Mouse (Mus musculus) macrophage (primary cell): Measurements from ENCODE around the gene Tcf19. TPM values are rescaled to one million over a fixed set of nuclear protein-coding genes. Genes with fewer than 3 reads are reported as not detected.

Source experiments
- H3K27ac ChIP-seq: fragments of 350-480 bp; formaldehyde crosslinking; 2 replicates; pipeline ENCODE4 v1.9.0; 2021
- H3K36me3 ChIP-seq: fragments of 350-480 bp; formaldehyde crosslinking; 2 replicates; pipeline ENCODE4 v1.9.0; 2021; ENCODE audit errors: inconsistent target
- H3K4me3 ChIP-seq: fragments of 350-480 bp; formaldehyde crosslinking; 2 replicates; pipeline ENCODE4 v1.9.0; 2021; ENCODE audit errors: inconsistent target
- H3K79me2 ChIP-seq: fragments of 350-480 bp; formaldehyde crosslinking; 2 replicates; pipeline ENCODE4 v1.9.0; 2021; ENCODE audit errors: inconsistent target
- WGBS: methylation state at CpG from one replicate; pipeline ENCODE4 v1.1.7; 2026; ENCODE audit warnings: inconsistent platforms; ENCODE audit not compliant: missing documents; 5-methylcytosine and 5-hydroxymethylcytosine counted together
- polyA plus RNA-seq: library from polyadenylated mRNA; stranded (reverse); fragments of 250-400 nt; gene quantifications from 3 replicates; pipeline ENCODE4 v1.2.4, GENCODE M21; 2018; ENCODE audit warnings: inconsistent platforms
- total RNA-seq, 78 experiments: library from RNA; depleted of rRNA; stranded (reverse); fragments of 250-400 nt; gene quantifications; 1 replicate in 9 of 78; 2 replicates in 24 of 78; 3 replicates in 43 of 78; 4 replicates in 2 of 78; pipeline ENCODE4 v1.2.4; 2018; ENCODE audit warnings: inconsistent platforms in 56 of 78

The Tcf19 gene
- 1 to 10 TPM in 17 of 26 experiments, under 1 TPM in 5, not detected in 4; 0.43 to 6.3 (median 1.9) TPM for total RNA-seq (2018; cell fraction: chromatin; rRNA removed)
- total RNA-seq (2018; cell fraction: cytosol; rRNA removed) = 1 to 10 TPM; 1.5 to 4.6 (median 3.2) TPM
- 10 to 100 TPM in 1 of 26 experiments, 1 to 10 TPM in 23, under 1 TPM in 2; 0.64 to 24.6 (median 2.6) TPM for total RNA-seq (2018; cell fraction: nucleus; rRNA removed)
- polyA plus RNA-seq = 2.7 to 15.5 TPM (median 3.0 TPM) in 3 replicates

GRCm38 (mm10) chr17:35516652-35517500 is at the start of gene Tcf19, which contains the start of gene Cchcr1:
Tcf19 (minus strand) TSS chr17:35516824.
Cchcr1 (plus strand) TSS chr17:35517100.
- Histone ChIP-seq H3K36me3 (no peaks in the 10 kb centered on the region), H3K79me2 (no peaks in the 10 kb centered on the region), H3K27ac (peak within 1 kb of the TSS; percentile 28), H3K4me3 (peak within 1 kb of the TSS; percentile 66)
- WGBS = under 1% methylated on average over 59 of the region's 67 CpGs

- no peaks in the 10 kb centered on the region for H3K79me2 ChIP-seq
- no peak overlapping the region for H3K4me3 ChIP-seq
- no peaks in the 10 kb centered on the region for H3K36me3 ChIP-seq
- H3K27ac ChIP-seq = no peak overlapping the region
- WGBS = 72% methylated on average over 8 of the region's 8 CpGs
These were observed 41.6 kb upstream of the Tcf19 start for GRCm38 (mm10) chr17:35558216-35558615.

DNA sequence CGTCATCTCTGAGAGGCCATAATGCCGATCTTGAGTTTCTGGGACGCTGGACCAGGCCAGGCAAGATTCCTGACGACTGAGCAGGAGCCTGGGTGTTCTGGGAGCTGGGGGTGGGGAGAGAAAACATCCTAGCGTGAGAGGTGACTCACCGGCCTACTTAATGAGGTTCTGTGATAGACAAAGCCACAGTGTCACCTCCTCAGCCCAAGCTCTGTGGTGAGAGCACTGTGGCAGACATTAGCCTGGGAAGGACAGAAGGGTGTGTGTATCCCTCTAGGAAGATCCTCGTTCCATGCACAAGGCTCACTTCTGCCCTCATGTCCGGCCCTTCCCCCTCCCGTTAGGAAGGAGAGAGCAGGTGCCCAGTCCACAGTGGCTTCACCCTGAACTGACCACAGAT is 40.7 kb upstream of the Tcf19 start:
- H3K79me2 ChIP-seq = no peaks in the 10 kb centered on the region
- H3K27ac ChIP-seq = no peak overlapping the region
- 75% methylated on average over 7 of the region's 9 CpGs for WGBS
- no peak overlapping the region for H3K4me3 ChIP-seq
- no peaks in the 10 kb centered on the region for H3K36me3 ChIP-seq

GRCm38 (mm10) chr17:35556812-35557211 is 40.2 kb upstream of the Tcf19 start:
- Histone ChIP-seq H3K4me3 (no peak overlapping the region), H3K36me3 (no peaks in the 10 kb centered on the region), H3K27ac (no peak overlapping the region), H3K79me2 (no peaks in the 10 kb centered on the region)
- WGBS = 32% methylated on average over 4 of the region's 5 CpGs

DNA sequence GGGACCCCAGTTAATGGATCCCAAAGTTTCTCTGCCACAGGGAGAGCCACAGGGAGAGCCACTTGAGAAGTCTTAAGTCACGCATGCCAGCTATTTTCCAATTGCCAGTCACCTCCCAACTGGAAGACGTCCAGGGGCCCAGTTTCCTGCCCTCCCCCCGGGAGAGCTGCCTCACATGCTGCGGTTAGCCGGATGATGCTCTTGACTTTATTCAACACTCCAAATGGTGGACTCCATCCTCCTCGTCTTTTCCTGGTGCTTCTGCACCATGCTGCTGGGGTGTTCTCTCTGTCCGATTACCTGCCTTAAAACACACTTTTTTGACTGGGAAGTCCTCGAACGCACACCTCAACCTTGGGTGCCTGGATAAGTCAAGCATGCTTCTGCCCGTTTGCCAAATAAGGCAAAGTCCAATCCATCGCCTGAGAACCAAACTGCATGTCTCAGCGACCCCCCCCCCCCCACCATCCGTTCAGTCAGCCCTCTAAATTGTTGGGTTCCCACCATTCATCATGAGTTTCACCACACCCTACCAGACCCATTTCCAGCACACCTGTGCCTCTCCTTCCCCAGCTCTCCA is 39.7 kb upstream of the Tcf19 start:
- no peak overlapping the region for H3K27ac ChIP-seq
- WGBS = 93% methylated on average over 13 of the region's 13 CpGs
- no peaks in the 10 kb centered on the region for H3K79me2 ChIP-seq
- H3K36me3 ChIP-seq = no peaks in the 10 kb centered on the region
- no peak overlapping the region for H3K4me3 ChIP-seq

- Histone ChIP-seq H3K4me3 (no peak overlapping the region), H3K79me2 (no peaks in the 10 kb centered on the region), H3K27ac (no peak overlapping the region), H3K36me3 (no peaks in the 10 kb centered on the region)
- WGBS = 94% methylated on average over 14 of the region's 18 CpGs
These were observed 38.3 kb upstream of the Tcf19 start for GRCm38 (mm10) chr17:35554761-35555397.

GRCm38 (mm10) chr17:35554321-35554720 is 37.7 kb upstream of the Tcf19 start:
- no peak overlapping the region for H3K27ac ChIP-seq
- 84% methylated on average over 5 of the region's 5 CpGs for WGBS
- H3K36me3 ChIP-seq = no peaks in the 10 kb centered on the region
- no peaks in the 10 kb centered on the region for H3K79me2 ChIP-seq
- no peak overlapping the region for H3K4me3 ChIP-seq

DNA sequence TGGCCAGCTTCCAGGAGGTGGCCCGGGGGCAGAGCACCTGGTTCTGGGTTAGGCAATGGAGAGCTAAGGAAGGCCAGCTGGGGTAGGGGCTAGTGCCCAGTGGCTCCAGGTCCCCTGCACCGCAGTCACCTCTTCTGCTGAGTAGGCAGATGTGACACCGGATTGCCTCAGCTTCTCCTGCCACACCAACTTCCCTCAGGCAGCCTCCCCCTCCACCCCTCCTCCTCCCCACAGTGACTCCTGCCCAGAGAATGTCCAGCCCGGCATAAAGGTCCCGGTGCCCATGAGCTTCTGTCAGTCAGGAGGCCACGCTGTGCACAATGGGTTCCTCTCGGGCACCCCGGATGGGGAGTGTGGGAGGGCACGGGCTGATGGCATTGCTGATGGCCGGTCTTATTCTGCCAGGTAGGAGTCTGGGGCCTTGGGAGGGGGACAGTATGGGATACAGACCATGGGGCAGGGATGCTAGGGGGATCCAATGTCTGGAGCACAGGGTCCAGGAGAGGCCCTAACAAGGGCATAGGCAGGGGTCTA is 35.3 kb upstream of the Tcf19 start, which contains the start of gene Cdsn:
Gene Cdsn (plus strand): TSS at position 248 of the 534 bp plus-strand sequence.
- no peak within 1 kb of the TSS for H3K27ac ChIP-seq
- no peaks in the 10 kb centered on the region for H3K36me3 ChIP-seq
- 86% methylated on average over 10 of the region's 10 CpGs for WGBS
- no peak within 1 kb of the TSS for H3K4me3 ChIP-seq
- no peaks in the 10 kb centered on the region for H3K79me2 ChIP-seq

DNA sequence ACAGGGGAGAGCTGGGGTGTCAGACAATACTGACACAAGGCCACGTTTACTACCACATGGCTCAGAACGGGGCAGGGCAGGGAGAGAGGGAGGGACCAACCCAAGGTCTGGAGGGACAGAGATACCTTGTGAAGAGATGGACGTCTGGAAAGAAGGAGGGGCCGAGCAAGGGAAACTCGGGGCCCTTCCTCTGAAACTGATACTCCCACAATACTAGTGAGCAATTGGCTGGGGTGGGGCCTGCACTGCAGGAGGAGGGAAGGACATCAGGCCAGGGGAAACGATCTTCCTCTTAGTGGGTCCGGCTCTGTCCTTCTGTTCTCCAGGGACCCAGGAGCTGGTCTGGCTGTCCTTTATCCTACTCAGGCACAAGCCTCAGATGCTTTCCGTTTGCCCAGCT is 34.2 kb upstream of the Tcf19 start:
- Histone ChIP-seq H3K27ac (no peak overlapping the region), H3K4me3 (no peak overlapping the region), H3K36me3 (no peaks in the 10 kb centered on the region), H3K79me2 (no peaks in the 10 kb centered on the region)
- WGBS = 66% methylated on average over 8 of the region's 8 CpGs

- H3K36me3 ChIP-seq = no peaks in the 10 kb centered on the region
- no peaks in the 10 kb centered on the region for H3K79me2 ChIP-seq
- no peak overlapping the region for H3K4me3 ChIP-seq
- H3K27ac ChIP-seq = no peak overlapping the region
- WGBS = 92% methylated on average over 4 of the region's 4 CpGs
These were observed 33.5 kb upstream of the Tcf19 start for GRCm38 (mm10) chr17:35550143-35550494.

GRCm38 (mm10) chr17:35549437-35550142 is 33.0 kb upstream of the Tcf19 start:
- H3K36me3 ChIP-seq = no peaks in the 10 kb centered on the region
- WGBS = 69% methylated on average over 15 of the region's 15 CpGs

DNA sequence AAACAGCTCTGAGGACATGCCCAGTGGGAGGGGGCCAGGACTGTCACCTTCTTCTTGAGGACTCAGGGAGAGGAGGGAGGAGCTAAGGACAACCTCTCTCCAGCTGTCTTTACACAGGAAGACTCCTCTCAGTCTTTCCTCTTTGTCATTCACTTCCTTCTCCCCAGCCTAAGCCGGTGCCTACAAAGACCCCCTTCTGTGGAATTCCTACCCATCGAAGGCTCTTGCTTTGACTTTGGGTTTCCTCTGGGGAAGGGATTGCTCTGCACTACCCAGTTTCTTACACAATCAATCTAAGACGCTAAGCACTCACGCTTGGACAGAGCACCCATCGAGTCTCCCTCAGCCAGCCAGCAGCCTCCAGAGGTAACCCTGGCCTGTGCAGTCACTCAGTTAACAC is 32.0 kb upstream of the Tcf19 start:
- H3K79me2 ChIP-seq = no peaks in the 10 kb centered on the region
- H3K36me3 ChIP-seq = no peaks in the 10 kb centered on the region
- H3K27ac ChIP-seq = no peak overlapping the region
- H3K4me3 ChIP-seq = no peak overlapping the region
- 27% methylated on average over 5 of the region's 5 CpGs for WGBS

More at GRCm38 (mm10) chr17:35549437-35550142, 33.0 kb upstream of the Tcf19 start:
- Histone ChIP-seq H3K79me2 (no peaks in the 10 kb centered on the region), H3K4me3 (no peak overlapping the region), H3K27ac (no peak overlapping the region)

GRCm38 (mm10) chr17:35547465-35547864 is 30.8 kb upstream of the Tcf19 start:
- Histone ChIP-seq H3K79me2 (no peaks in the 10 kb centered on the region), H3K36me3 (no peaks in the 10 kb centered on the region), H3K27ac (no peak overlapping the region), H3K4me3 (no peak overlapping the region)
- WGBS = no CpG with 5 or more reads among the region's 2 CpGs

DNA sequence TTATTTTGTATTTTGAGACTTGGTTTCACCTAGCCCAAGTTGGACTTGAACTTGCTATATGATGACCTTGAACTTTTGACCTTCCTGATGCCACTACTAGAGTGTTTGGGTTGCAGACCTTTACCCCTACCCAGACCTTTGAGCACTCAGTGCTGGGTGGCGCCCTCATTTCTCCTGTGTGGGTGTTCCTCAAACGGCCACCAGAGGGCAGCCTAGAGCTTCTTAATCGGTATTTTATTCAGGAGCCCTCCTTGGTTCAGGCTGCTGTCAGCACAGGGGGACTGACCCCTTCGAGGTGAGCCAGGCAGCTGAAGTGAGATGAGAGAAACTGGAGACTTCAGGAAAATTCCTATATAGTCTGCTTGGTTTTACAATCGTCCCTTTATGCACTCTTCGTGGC is 28.1 kb upstream of the Tcf19 start:
- H3K79me2 ChIP-seq = no peaks in the 10 kb centered on the region
- no peak overlapping the region for H3K27ac ChIP-seq
- H3K4me3 ChIP-seq = no peak overlapping the region
- no peaks in the 10 kb centered on the region for H3K36me3 ChIP-seq
- WGBS = 45% methylated on average over 6 of the region's 6 CpGs
